Mouse (Mus musculus): ENCODE results near the gene Prelp. TPM values are rescaled to one million over a fixed set of nuclear protein-coding genes. Genes with fewer than 3 reads are reported as not detected.

The Prelp gene
- polyA plus RNA-seq, 1 experiment: 38.2 TPM

DNA sequence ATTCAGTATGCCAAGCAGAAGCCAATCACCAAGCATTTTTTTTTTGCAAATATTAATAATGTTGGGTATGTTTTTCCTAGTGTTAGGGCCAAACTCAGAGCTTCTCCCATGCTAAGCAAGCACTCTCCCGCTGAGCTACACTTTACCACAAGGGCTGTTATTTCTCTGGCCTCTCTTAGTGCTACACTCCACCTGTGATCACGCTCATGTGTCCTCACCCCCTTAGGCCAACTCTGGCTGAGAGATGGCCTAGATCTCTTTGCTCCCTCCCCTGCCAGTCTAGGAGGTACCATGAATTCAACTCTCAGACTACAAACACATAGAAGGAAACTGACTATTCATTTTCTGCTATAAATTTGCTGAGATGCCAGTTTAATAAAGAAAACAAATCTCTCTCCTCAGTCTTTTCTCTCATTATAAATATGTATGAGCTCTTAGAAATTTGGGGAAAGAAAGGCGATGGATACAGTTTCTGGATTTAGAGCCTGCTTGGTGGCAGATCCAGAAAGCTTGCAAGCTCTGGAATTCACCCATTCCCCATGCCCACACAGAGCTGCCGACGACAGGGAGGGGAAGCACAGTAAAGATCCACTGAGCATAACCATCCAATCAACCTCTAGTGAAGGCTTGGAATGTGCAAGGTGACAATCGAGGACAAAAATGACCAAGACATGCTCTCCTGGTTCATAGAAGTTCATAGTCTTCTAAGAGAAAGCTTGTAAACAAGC, 48.0 kb downstream of the Prelp start:
- no peaks in the 10 kb centered on the region for H3K27me3 ChIP-seq (replicated peaks; ENCODE audit: control insufficient read depth, insufficient read depth, low read length)
- 81% methylated on average over 6 of the region's 6 CpGs for WGBS
- DNase-seq: no peak
- H3K27ac ChIP-seq (ENCODE audit: insufficient read depth, low read depth, low read length): no peak overlapping the region
- TF ChIP-seq POLR2A (IDR thresholded peaks at IDR 0.05; ENCODE audit: low read depth, low read length) (no peak), CTCF (conservative IDR thresholded peaks at IDR 0.05; ENCODE audit: insufficient read depth, insufficient read length, low read depth, low read length) (no peak)
- no peaks in the 10 kb centered on the region for H3K4me1 ChIP-seq (ENCODE audit: control insufficient read depth, insufficient read depth, low read length)
- no peak overlapping the region for H3K4me3 ChIP-seq (ENCODE audit: insufficient read depth, low read depth, low read length)
- H3K36me3 ChIP-seq (ENCODE audit: control insufficient read depth, insufficient read depth, low read length): no peaks in the 10 kb centered on the region

DNA sequence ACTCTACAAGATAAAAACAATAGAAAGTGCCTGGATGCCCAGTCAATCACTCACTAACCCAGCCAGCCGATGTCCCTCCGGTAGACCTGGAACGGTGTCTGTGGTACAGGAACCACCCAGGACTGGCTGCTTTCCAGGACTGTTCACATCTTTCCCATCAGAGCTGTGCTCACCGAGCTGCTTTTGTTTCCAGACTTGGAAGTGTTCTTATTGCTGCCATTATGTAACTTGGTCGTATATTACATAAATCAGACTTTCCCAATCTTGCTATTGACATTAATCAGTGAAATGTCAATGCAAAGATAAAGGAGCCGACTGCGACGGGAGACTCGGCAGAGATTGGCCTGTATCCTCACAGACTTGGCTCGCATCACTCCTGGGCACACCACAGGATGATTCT, 50.0 kb downstream of the Prelp start:
- H3K27me3 ChIP-seq (replicated peaks; ENCODE audit: control insufficient read depth, insufficient read depth, low read length): no peaks in the 10 kb centered on the region
- H3K4me3 ChIP-seq (ENCODE audit: insufficient read depth, low read depth, low read length): no peak overlapping the region
- H3K4me1 ChIP-seq (ENCODE audit: control insufficient read depth, insufficient read depth, low read length): no peaks in the 10 kb centered on the region
- TF ChIP-seq POLR2A (IDR thresholded peaks at IDR 0.05; ENCODE audit: low read depth, low read length): no peak
- TF ChIP-seq CTCF (conservative IDR thresholded peaks at IDR 0.05; ENCODE audit: insufficient read depth, insufficient read length, low read depth, low read length): no peak
- no peak overlapping the region for H3K27ac ChIP-seq (ENCODE audit: insufficient read depth, low read depth, low read length)
- H3K36me3 ChIP-seq (ENCODE audit: control insufficient read depth, insufficient read depth, low read length): no peaks in the 10 kb centered on the region
- 75% methylated on average over 10 of the region's 10 CpGs for WGBS
- DNase-seq: no peak

DNA sequence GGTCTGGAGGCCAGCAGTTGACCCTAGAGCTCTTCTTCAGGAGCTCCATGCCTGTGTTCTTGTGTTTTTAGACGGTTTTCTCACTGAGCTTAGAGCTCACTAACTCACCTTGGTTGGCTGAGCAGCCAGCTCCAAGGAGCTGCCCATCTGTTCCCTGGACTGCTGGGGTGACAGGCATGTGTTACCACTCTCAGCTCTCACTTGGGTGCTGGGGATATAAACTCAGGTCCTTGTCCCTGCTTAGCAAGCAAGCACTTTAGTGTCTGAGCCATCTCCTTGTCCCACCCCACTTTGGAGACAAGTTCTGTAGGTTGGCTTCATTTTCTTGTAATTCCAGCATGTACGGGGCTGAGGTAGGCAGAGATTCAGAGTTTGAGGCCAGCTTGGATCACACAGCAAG, 52.0 kb downstream of the Prelp start:
- WGBS: 61% methylated on average over 2 of the region's 2 CpGs

DNA sequence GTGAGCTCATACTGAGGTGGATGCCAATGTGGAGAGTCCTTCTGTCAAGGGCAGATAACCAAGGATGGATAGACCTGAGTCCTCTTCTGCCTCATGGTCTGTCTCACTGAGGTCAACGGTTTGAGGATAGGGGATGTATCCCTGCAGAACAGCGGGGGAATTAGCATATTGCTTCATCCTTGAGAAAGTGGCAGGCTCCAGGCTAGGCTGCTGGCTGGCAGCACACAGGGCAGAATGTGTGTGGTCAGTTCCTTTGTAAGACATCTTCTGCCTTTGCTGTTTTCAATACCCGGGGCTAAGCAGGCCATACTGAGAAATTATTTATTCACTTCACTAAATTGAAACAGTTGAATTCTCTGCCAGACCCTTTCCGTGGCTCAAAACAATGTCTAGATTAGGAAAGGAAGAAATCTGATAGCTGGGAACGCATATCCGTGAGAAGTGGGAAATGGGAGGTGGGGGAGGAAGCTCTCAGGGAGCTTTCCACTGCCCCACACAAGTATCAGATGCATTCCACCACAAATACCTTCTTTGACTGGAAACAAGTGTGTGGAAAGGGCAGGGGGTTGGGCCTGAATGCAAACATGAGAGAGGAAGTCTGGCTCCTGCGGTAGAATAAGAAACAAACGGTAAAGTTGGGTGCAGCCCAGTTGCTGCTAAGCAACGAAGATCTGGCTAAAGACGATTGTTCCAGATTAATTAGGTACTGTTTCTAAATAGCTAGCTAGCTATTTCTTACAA, 57.8 kb downstream of the Prelp start:
- H3K27me3 ChIP-seq (replicated peaks; ENCODE audit: control insufficient read depth, insufficient read depth, low read length): no peaks in the 10 kb centered on the region
- DNase-seq: no peak
- WGBS: 35% methylated on average over 10 of the region's 10 CpGs
- H3K4me3 ChIP-seq (ENCODE audit: insufficient read depth, low read depth, low read length): no peak overlapping the region
- no peaks in the 10 kb centered on the region for H3K36me3 ChIP-seq (ENCODE audit: control insufficient read depth, insufficient read depth, low read length)
- H3K4me1 ChIP-seq (ENCODE audit: control insufficient read depth, insufficient read depth, low read length): no peaks in the 10 kb centered on the region
- H3K27ac ChIP-seq (ENCODE audit: insufficient read depth, low read depth, low read length): no peak overlapping the region
- no peak for TF ChIP-seq POLR2A (IDR thresholded peaks at IDR 0.05; ENCODE audit: low read depth, low read length)
- no peak for TF ChIP-seq CTCF (conservative IDR thresholded peaks at IDR 0.05; ENCODE audit: insufficient read depth, insufficient read length, low read depth, low read length)

More for the DNA sequence above, 52.0 kb downstream of the Prelp start:
- no peaks in the 10 kb centered on the region for H3K4me1 ChIP-seq (ENCODE audit: control insufficient read depth, insufficient read depth, low read length)
- H3K27ac ChIP-seq (ENCODE audit: insufficient read depth, low read depth, low read length): no peak overlapping the region
- TF ChIP-seq CTCF (conservative IDR thresholded peaks at IDR 0.05; ENCODE audit: insufficient read depth, insufficient read length, low read depth, low read length) (no peak), POLR2A (IDR thresholded peaks at IDR 0.05; ENCODE audit: low read depth, low read length) (no peak)
- DNase-seq: no peak
- no peaks in the 10 kb centered on the region for H3K27me3 ChIP-seq (replicated peaks; ENCODE audit: control insufficient read depth, insufficient read depth, low read length)
- no peak overlapping the region for H3K4me3 ChIP-seq (ENCODE audit: insufficient read depth, low read depth, low read length)
- no peaks in the 10 kb centered on the region for H3K36me3 ChIP-seq (ENCODE audit: control insufficient read depth, insufficient read depth, low read length)

DNA sequence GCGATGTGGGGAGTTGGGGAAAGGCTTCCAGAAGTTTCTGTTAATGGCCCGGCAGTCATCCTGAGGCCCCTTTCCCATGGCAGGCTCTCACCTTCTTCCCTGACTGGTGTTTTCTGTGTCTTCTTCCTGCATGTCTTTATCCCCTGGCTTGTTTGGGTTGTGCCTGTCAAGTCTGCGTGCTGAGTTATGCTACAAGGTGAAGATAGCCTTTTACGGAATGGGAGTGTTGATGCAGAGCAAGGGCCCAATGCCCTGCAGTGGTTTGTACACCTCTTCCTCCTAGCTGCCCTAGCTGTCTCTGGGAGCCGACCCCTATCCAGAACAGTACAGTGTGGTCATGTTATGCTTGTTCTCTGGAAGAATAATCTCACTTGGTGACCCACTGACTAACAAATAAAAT, 60.2 kb downstream of the Prelp start:
- H3K27me3 ChIP-seq (replicated peaks; ENCODE audit: control insufficient read depth, insufficient read depth, low read length): no peaks in the 10 kb centered on the region
- TF ChIP-seq POLR2A (IDR thresholded peaks at IDR 0.05; ENCODE audit: low read depth, low read length) (no peak), CTCF (conservative IDR thresholded peaks at IDR 0.05; ENCODE audit: insufficient read depth, insufficient read length, low read depth, low read length) (no peak)
- H3K27ac ChIP-seq (ENCODE audit: insufficient read depth, low read depth, low read length): no peak overlapping the region
- no peak overlapping the region for H3K4me3 ChIP-seq (ENCODE audit: insufficient read depth, low read depth, low read length)
- H3K36me3 ChIP-seq (ENCODE audit: control insufficient read depth, insufficient read depth, low read length): no peaks in the 10 kb centered on the region
- WGBS: 86% methylated on average over 5 of the region's 5 CpGs
- no peak for DNase-seq
- H3K4me1 ChIP-seq (ENCODE audit: control insufficient read depth, insufficient read depth, low read length): no peaks in the 10 kb centered on the region

Other genes starting within 250 kb of the Prelp start
- 0.34 and 1.8 TPM in 2 replicates for gene Lax1, start 231.3 kb downstream of the Prelp start, polyA plus RNA-seq (2012; rRNA removed)
- gene Atp2b4, start 120.4 kb downstream of the Prelp start, polyA plus RNA-seq (2012; rRNA removed): 4.9 and 6.1 TPM in 2 replicates
- gene Optc, start 13.4 kb downstream of the Prelp start, polyA plus RNA-seq (2012; rRNA removed): 0.48 and 1.5 TPM in 2 replicates
- 9.7 and 11.9 TPM in 2 replicates for gene Fmod, start 115.8 kb upstream of the Prelp start, polyA plus RNA-seq (2012; rRNA removed)
- 20.3 and 23.7 TPM in 2 replicates for gene Btg2, start 157.7 kb upstream of the Prelp start, polyA plus RNA-seq (2012; rRNA removed)
- not detected in 2 replicates for gene Chit1, start 189.8 kb upstream of the Prelp start, polyA plus RNA-seq (2012; rRNA removed)

Measured in kidney, adult 2 months (tissue).